Mouse (Mus musculus): ENCODE measurements around the gene Slc26a9.

Slc26a9 gene

GRCm38 (mm10) chr1:131736494-131736893 is 7.3 kb upstream of the Slc26a9 start:
- DNase-seq (ENCODE audit: low spot score) = no peak

- peak; percentile 75 for DNase-seq (ENCODE audit: low spot score)
These were observed 6.6 kb upstream of the Slc26a9 start for GRCm38 (mm10) chr1:131737269-131737668.

GRCm38 (mm10) chr1:131738760-131739159 is 5.1 kb upstream of the Slc26a9 start:
- DNase-seq (ENCODE audit: low spot score) = no peak

GRCm38 (mm10) chr1:131739481-131740160 is 4.2 kb upstream of the Slc26a9 start:
- DNase-seq (ENCODE audit: low spot score) = no peak

GRCm38 (mm10) chr1:131745391-131745790 is 1.6 kb downstream of the Slc26a9 start:
- no peak for DNase-seq (ENCODE audit: low spot score)

- DNase-seq (ENCODE audit: low spot score) = no peak
These were observed 3.9 kb downstream of the Slc26a9 start for GRCm38 (mm10) chr1:131747761-131748160.

GRCm38 (mm10) chr1:131748636-131749035 is 4.8 kb downstream of the Slc26a9 start:
- no peak for DNase-seq (ENCODE audit: low spot score)

- DNase-seq (ENCODE audit: low spot score) = no peak
These were observed 6.1 kb downstream of the Slc26a9 start for GRCm38 (mm10) chr1:131749706-131750545.

- DNase-seq (ENCODE audit: low spot score) = no peak
These were observed 7.5 kb downstream of the Slc26a9 start for GRCm38 (mm10) chr1:131751181-131751890.

- DNase-seq (ENCODE audit: low spot score) = no peak
These were observed 8.1 kb downstream of the Slc26a9 start for GRCm38 (mm10) chr1:131751891-131752311.

GRCm38 (mm10) chr1:131754212-131754829 is 10.5 kb downstream of the Slc26a9 start:
- no peak for DNase-seq (ENCODE audit: low spot score)

GRCm38 (mm10) chr1:131754916-131755315 is 11.1 kb downstream of the Slc26a9 start:
- no peak for DNase-seq (ENCODE audit: low spot score)

- DNase-seq (ENCODE audit: low spot score) = no peak
These were observed 13.4 kb downstream of the Slc26a9 start for GRCm38 (mm10) chr1:131757211-131757610.

- no peak for DNase-seq (ENCODE audit: low spot score)
These were observed 15.0 kb downstream of the Slc26a9 start for GRCm38 (mm10) chr1:131758796-131759195.

GRCm38 (mm10) chr1:131759667-131760427 is 16.0 kb downstream of the Slc26a9 start:
- DNase-seq (ENCODE audit: low spot score) = no peak

- no peak for DNase-seq (ENCODE audit: low spot score)
These were observed 16.6 kb downstream of the Slc26a9 start for GRCm38 (mm10) chr1:131760428-131760820.

GRCm38 (mm10) chr1:131761079-131761831 is 17.4 kb downstream of the Slc26a9 start:
- no peak for DNase-seq (ENCODE audit: low spot score)

GRCm38 (mm10) chr1:131763683-131764082 is 19.9 kb downstream of the Slc26a9 start:
- DNase-seq (ENCODE audit: low spot score) = no peak

- no peak for DNase-seq (ENCODE audit: low spot score)
These were observed 20.9 kb downstream of the Slc26a9 start for GRCm38 (mm10) chr1:131764581-131765338.
